Mouse (Mus musculus): ENCODE results near the gene Cyp39a1. TPM values are rescaled to one million over a fixed set of nuclear protein-coding genes. Genes with fewer than 3 reads are reported as not detected.
A peak's percentile ranks its signal among the peaks of the same experiment; 100 is the strongest.

Gene Cyp39a1
- total and polyA plus RNA-seq, 2 experiments, result 9.6 to 51.4 TPM

DNA sequence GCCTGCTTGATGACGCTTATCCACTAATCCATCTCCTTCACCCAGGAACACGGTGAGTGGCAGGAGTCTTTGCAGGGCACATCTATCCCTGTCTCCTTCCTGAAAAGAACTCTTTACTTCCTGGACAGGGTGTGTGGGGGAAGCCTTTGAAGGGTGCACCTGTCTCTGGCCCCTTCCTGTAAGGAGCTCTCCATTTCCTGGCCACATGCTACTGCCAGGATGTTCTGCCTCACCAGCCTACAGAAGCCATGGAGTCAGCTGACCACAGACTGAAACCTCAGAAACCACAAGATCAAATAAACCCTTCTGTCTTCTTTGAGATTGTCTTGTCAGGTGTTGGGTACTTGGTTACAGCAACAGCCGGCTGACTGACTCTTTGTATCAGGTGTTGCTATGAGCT is 22.1 kb upstream of the Cyp39a1 start:
- Histone ChIP-seq H3K27ac (replicated peaks; ENCODE audit: insufficient read depth, low read depth, low read length) (no peak overlapping the region), H3K9ac (ENCODE audit: low read depth, low read length) (no peak overlapping the region), H3K79me2 (ENCODE audit: control insufficient read depth, insufficient read depth, low read length) (no peaks in the 10 kb centered on the region), H3K27me3 (ENCODE audit: control insufficient read depth, insufficient read depth, low read length) (no peaks in the 10 kb centered on the region), H3K4me3 (ENCODE audit: insufficient read depth, low read depth, low read length) (no peak overlapping the region), H3K36me3 (ENCODE audit: control insufficient read depth, insufficient read depth, low read length) (no peaks in the 10 kb centered on the region), H3K4me1 (ENCODE audit: control insufficient read depth, insufficient read depth, low read length) (peaks cover 5% of the 10 kb centered on the region)
- WGBS, result 91% methylated on average over 3 of the region's 3 CpGs
- no peak for DNase-seq (ENCODE audit: extremely low read depth, low read depth, low spot score)
- no peak for TF ChIP-seq POLR2A (IDR thresholded peaks at IDR 0.05; ENCODE audit: extremely low read depth, insufficient read depth, low read length)
- no peak for TF ChIP-seq CTCF (IDR thresholded peaks at IDR 0.05; ENCODE audit: low read depth, low read length)

DNA sequence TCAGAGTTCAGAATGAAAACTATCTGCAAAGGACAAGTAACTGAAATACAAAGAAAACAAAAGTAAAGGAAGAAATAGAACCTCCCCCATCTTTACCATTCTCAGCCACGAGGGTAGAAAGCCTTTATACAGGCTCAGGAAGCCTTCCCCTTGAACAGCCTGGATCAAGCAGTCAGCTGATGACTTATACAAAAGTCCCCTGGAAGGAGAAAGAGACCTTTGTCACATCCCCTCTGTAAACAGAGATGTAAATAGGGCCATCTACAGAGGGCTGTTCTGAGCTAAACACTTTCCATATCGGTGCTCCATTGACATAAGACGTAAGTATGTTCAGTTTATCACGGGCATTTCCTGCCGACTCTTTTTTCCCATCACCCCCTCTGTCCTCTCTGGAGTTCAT is 20.3 kb upstream of the Cyp39a1 start:
- Histone ChIP-seq H3K27me3 (ENCODE audit: control insufficient read depth, insufficient read depth, low read length) (no peaks in the 10 kb centered on the region), H3K9ac (ENCODE audit: low read depth, low read length) (no peak overlapping the region)
- DNase-seq (ENCODE audit: extremely low read depth, low read depth, low spot score), result no peak

DNA sequence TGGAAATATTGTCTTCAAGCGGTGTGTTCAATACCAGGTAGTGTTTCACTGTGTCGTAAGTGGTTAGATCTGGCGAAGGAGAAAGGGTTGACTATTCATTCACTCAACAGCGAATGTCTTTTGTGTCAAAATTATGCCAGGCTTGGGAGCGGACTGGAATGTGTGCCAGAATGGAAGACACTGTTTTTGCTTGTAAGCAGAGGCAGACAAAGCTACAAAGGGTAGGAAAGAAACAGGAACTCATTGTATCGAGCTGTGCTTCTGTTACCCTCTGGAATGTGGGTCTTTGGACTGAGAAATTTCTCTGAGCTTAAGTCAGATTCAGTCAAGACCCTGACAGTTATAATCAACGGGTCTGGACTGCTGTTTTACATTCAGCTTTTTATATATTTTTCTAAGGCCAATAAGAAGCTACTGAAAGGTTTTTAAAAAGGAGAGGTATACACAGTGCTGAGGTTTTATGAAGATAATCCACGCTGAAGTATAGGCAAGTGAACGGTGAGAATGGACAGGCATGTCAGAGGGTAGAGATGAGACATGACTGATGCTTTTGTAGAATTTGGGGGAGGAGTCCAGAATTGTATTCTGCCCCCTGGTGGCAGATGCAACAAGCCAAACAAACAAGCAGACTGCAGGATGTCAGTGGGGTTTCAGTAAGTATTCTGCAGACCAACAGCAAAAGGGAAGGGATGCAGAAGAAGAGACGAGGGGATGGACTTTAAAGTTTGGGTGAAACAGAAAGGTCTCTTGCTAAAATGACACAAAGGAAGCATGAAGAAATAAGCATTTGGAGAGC is 17.4 kb upstream of the Cyp39a1 start:
- no peaks in the 10 kb centered on the region for H3K27me3 ChIP-seq (ENCODE audit: control insufficient read depth, insufficient read depth, low read length)
- no peak for DNase-seq (ENCODE audit: extremely low read depth, low read depth, low spot score)
- no peaks in the 10 kb centered on the region for H3K36me3 ChIP-seq (ENCODE audit: control insufficient read depth, insufficient read depth, low read length)
- no peaks in the 10 kb centered on the region for H3K79me2 ChIP-seq (ENCODE audit: control insufficient read depth, insufficient read depth, low read length)
- no peaks in the 10 kb centered on the region for H3K4me1 ChIP-seq (ENCODE audit: control insufficient read depth, insufficient read depth, low read length)
- H3K27ac ChIP-seq (replicated peaks; ENCODE audit: insufficient read depth, low read depth, low read length), result no peak overlapping the region
- WGBS, result 92% methylated on average over 10 of the region's 10 CpGs
- peak; percentile 45; the same call in 1 of the 2 replicates for TF ChIP-seq CTCF (IDR thresholded peaks at IDR 0.05; ENCODE audit: low read depth, low read length)
- TF ChIP-seq POLR2A (IDR thresholded peaks at IDR 0.05; ENCODE audit: extremely low read depth, insufficient read depth, low read length), result no peak
- H3K4me3 ChIP-seq (ENCODE audit: insufficient read depth, low read depth, low read length), result no peak overlapping the region
- no peak overlapping the region for H3K9ac ChIP-seq (ENCODE audit: low read depth, low read length)

More for the DNA sequence above, 20.3 kb upstream of the Cyp39a1 start:
- H3K36me3 ChIP-seq (ENCODE audit: control insufficient read depth, insufficient read depth, low read length), result no peaks in the 10 kb centered on the region
- H3K27ac ChIP-seq (replicated peaks; ENCODE audit: insufficient read depth, low read depth, low read length), result no peak overlapping the region
- 75% methylated on average over 5 of the region's 5 CpGs for WGBS
- no peaks in the 10 kb centered on the region for H3K79me2 ChIP-seq (ENCODE audit: control insufficient read depth, insufficient read depth, low read length)
- TF ChIP-seq POLR2A (IDR thresholded peaks at IDR 0.05; ENCODE audit: extremely low read depth, insufficient read depth, low read length), result no peak
- no peak for TF ChIP-seq CTCF (IDR thresholded peaks at IDR 0.05; ENCODE audit: low read depth, low read length)
- peaks cover 5% of the 10 kb centered on the region for H3K4me1 ChIP-seq (ENCODE audit: control insufficient read depth, insufficient read depth, low read length)
- no peak overlapping the region for H3K4me3 ChIP-seq (ENCODE audit: insufficient read depth, low read depth, low read length)

DNA sequence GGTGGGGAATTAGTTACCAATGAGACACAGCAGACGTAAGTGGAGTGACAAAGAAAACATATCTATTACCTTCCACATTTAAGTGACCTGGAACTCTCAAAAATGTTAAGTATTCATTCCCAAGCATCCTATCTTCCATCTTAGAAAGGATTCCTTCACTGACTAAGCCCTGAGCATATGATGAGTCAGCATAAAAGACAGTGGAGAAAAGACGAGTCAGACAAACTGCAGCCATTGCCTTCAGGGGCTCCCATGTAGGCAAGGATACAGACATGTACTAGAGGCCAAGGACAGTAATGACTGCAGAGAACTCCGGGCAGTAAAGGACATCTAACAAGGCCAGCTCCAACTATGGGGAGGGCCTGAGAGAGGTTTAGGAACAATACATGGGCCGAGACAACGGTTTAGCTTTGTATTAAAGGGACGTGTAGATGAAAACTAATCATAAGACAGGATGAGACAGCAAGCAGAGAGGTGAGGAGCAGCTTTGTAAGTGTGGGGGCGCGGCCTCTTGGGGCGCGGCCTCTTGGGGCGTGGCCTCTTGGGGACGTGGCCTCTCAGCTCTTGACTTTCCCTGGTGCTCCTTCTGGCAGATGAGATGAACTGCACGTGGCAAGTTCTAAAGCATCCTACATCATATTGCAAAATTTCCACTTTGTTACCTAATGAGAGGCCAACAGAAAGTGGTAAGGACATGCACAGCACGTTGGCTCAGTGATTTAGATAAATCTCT is 15.7 kb upstream of the Cyp39a1 start:
- 80% methylated on average over 14 of the region's 14 CpGs for WGBS
- Histone ChIP-seq H3K36me3 (ENCODE audit: control insufficient read depth, insufficient read depth, low read length) (no peaks in the 10 kb centered on the region), H3K27ac (replicated peaks; ENCODE audit: insufficient read depth, low read depth, low read length) (no peak overlapping the region), H3K4me3 (ENCODE audit: insufficient read depth, low read depth, low read length) (no peak overlapping the region), H3K4me1 (ENCODE audit: control insufficient read depth, insufficient read depth, low read length) (no peaks in the 10 kb centered on the region), H3K27me3 (ENCODE audit: control insufficient read depth, insufficient read depth, low read length) (no peaks in the 10 kb centered on the region), H3K79me2 (ENCODE audit: control insufficient read depth, insufficient read depth, low read length) (no peaks in the 10 kb centered on the region), H3K9ac (ENCODE audit: low read depth, low read length) (no peak overlapping the region)
- DNase-seq (ENCODE audit: extremely low read depth, low read depth, low spot score), result no peak
- TF ChIP-seq CTCF (IDR thresholded peaks at IDR 0.05; ENCODE audit: low read depth, low read length) (no peak), POLR2A (IDR thresholded peaks at IDR 0.05; ENCODE audit: extremely low read depth, insufficient read depth, low read length) (no peak)

DNA sequence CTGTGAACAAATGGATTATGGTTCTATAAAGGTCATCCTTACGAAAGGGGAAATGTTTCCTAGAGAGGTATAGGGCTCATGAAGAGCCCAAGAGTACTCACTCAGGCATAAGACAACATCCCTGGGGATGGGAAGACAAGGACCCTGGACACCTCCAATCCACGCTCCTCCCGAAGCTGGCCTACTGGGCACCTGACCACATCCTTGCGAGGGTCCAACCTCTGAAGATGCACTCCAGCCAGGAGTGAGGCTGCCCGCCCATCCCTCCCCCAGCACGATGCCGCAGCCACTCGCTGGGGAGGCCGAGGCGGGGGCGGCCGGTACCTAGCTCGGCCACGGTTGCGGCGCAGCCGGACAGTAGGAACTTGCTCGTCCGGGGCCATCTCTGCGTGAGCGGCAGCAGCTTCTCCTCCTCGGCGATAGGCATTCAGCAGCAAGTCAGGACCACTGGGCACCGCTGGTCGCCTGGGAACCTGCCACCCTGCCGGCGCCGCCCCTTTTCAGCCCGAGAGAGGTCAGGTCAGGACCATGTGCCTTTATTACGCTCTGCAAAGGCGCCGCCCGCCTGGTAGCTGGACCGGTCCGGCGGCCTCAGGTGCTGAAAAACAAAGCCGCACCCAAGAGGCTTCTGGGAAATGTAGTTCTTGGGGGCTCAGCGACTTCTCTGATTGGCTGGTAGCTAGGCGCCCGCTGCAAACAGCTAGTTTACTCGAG is 492 bp upstream of the Cyp39a1 start, which contains the start of gene Slc25a27:
Gene Slc25a27 (minus strand): TSS at position 639 of the 714 bp plus-strand sequence.
- peak within 1 kb of the TSS; percentile 91 for H3K4me3 ChIP-seq (ENCODE audit: insufficient read depth, low read depth, low read length)
- H3K27me3 ChIP-seq (ENCODE audit: control insufficient read depth, insufficient read depth, low read length), result no peaks in the 10 kb centered on the region
- H3K79me2 ChIP-seq (ENCODE audit: control insufficient read depth, insufficient read depth, low read length), result peaks cover 5% of the 10 kb centered on the region; the same call in 1 of the 2 replicates
- WGBS, result 3% methylated on average over 41 of the region's 41 CpGs
- no peaks in the 10 kb centered on the region for H3K36me3 ChIP-seq (ENCODE audit: control insufficient read depth, insufficient read depth, low read length)
- H3K4me1 ChIP-seq (ENCODE audit: control insufficient read depth, insufficient read depth, low read length), result peaks cover 10% of the 10 kb centered on the region
- peak within 1 kb of the TSS; percentile 78 for H3K27ac ChIP-seq (replicated peaks; ENCODE audit: insufficient read depth, low read depth, low read length)
- H3K9ac ChIP-seq (ENCODE audit: low read depth, low read length), result peak within 1 kb of the TSS; percentile 79
- TF ChIP-seq CTCF (IDR thresholded peaks at IDR 0.05; ENCODE audit: low read depth, low read length) (no peak), POLR2A (IDR thresholded peaks at IDR 0.05; ENCODE audit: extremely low read depth, insufficient read depth, low read length) (0 out of 2 replicates have a peak, but pooled peaks have one; percentile 19)
- peak; percentile 94 for DNase-seq (ENCODE audit: extremely low read depth, low read depth, low spot score)

Measured in liver, adult 2 months (tissue).